Mouse (Mus musculus): ENCODE measurements around the gene Tdrd1. TPM values are rescaled to one million over a fixed set of nuclear protein-coding genes. Genes with fewer than 3 reads are reported as not detected.

Tdrd1 gene
- polyA plus RNA-seq, 1 experiment from 2014 or later = 0.88 TPM

GRCm38 (mm10) chr19:56808771-56809170 lies 17.2 kb upstream of the Tdrd1 start:
- no peaks in the 10 kb centered on the region for H3K27me3 ChIP-seq (replicated peaks)
- H3K4me3 ChIP-seq = no peak overlapping the region
- H3K4me2 ChIP-seq = no peak overlapping the region
- H3K4me1 ChIP-seq = peaks cover 4% of the 10 kb centered on the region; the same call in 1 of the 2 replicates
- H3K9ac ChIP-seq = no peak overlapping the region
- no peak for ATAC-seq (replicated peaks)
- peaks cover 23% of the 10 kb centered on the region; the same call in 1 of the 2 replicates for H3K36me3 ChIP-seq (replicated peaks)
- no peaks in the 10 kb centered on the region for H3K9me3 ChIP-seq
- WGBS = 59% methylated on average over 5 of the region's 5 CpGs
- H3K27ac ChIP-seq = no peak overlapping the region

- Histone ChIP-seq H3K27me3 (replicated peaks) (no peaks in the 10 kb centered on the region), H3K9ac (no peak overlapping the region), H3K4me1 (peaks cover 4% of the 10 kb centered on the region; the same call in 1 of the 2 replicates), H3K27ac (no peak overlapping the region), H3K4me3 (no peak overlapping the region), H3K9me3 (no peaks in the 10 kb centered on the region), H3K36me3 (replicated peaks) (peaks cover 20% of the 10 kb centered on the region; the same call in 1 of the 2 replicates), H3K4me2 (no peak overlapping the region)
- no peak for ATAC-seq (replicated peaks)
Measured at GRCm38 (mm10) chr19:56810641-56811146, 15.3 kb upstream of the Tdrd1 start.

GRCm38 (mm10) chr19:56811590-56811989 lies 14.4 kb upstream of the Tdrd1 start:
- Histone ChIP-seq H3K36me3 (replicated peaks) (peaks cover 17% of the 10 kb centered on the region; the same call in 1 of the 2 replicates), H3K27me3 (replicated peaks) (no peaks in the 10 kb centered on the region), H3K4me3 (no peak overlapping the region), H3K27ac (no peak overlapping the region), H3K9me3 (no peaks in the 10 kb centered on the region), H3K9ac (no peak overlapping the region), H3K4me2 (no peak overlapping the region), H3K4me1 (peaks cover 11% of the 10 kb centered on the region)
- no peak for ATAC-seq (replicated peaks)
- 43% methylated on average over 9 of the region's 9 CpGs for WGBS

GRCm38 (mm10) chr19:56813360-56813759 lies 12.6 kb upstream of the Tdrd1 start:
- Histone ChIP-seq H3K4me1 (peaks cover 25% of the 10 kb centered on the region), H3K27me3 (replicated peaks) (no peaks in the 10 kb centered on the region), H3K27ac (no peak overlapping the region), H3K36me3 (replicated peaks) (peaks cover 3% of the 10 kb centered on the region; the same call in 1 of the 2 replicates), H3K4me2 (no peak overlapping the region), H3K4me3 (no peak overlapping the region), H3K9me3 (no peaks in the 10 kb centered on the region), H3K9ac (no peak overlapping the region)
- ATAC-seq (replicated peaks) = no peak
- WGBS = 92% methylated on average over 4 of the region's 4 CpGs

GRCm38 (mm10) chr19:56817851-56818526 lies 8.0 kb upstream of the Tdrd1 start:
- H3K9ac ChIP-seq = no peak overlapping the region
- no peaks in the 10 kb centered on the region for H3K27me3 ChIP-seq (replicated peaks)
- WGBS = 56% methylated on average over 14 of the region's 14 CpGs
- ATAC-seq (replicated peaks) = no peak
- H3K4me3 ChIP-seq = no peak overlapping the region
- no peak overlapping the region for H3K27ac ChIP-seq
- H3K4me1 ChIP-seq = peaks cover 49% of the 10 kb centered on the region
- no peaks in the 10 kb centered on the region; the same call in 1 of the 2 replicates for H3K36me3 ChIP-seq (replicated peaks)
- no peaks in the 10 kb centered on the region for H3K9me3 ChIP-seq
- no peak overlapping the region; the same call in 1 of the 2 replicates for H3K4me2 ChIP-seq

GRCm38 (mm10) chr19:56821040-56821797 lies 4.8 kb upstream of the Tdrd1 start:
- Histone ChIP-seq H3K9me3 (no peaks in the 10 kb centered on the region), H3K9ac (peak overlapping the region; percentile 80), H3K27ac (peak overlapping the region; percentile 90), H3K4me3 (peak overlapping the region; percentile 95), H3K4me1 (peaks cover 45% of the 10 kb centered on the region), H3K27me3 (replicated peaks) (no peaks in the 10 kb centered on the region), H3K4me2 (peak overlapping the region; percentile 59), H3K36me3 (replicated peaks) (no peaks in the 10 kb centered on the region)
- 4% methylated on average over 22 of the region's 22 CpGs for WGBS
- ATAC-seq (replicated peaks) = no peak; the same call in 1 of the 2 replicates

- no peaks in the 10 kb centered on the region for H3K27me3 ChIP-seq (replicated peaks)
- H3K4me1 ChIP-seq = peaks cover 39% of the 10 kb centered on the region
- under 1% methylated on average over 79 of the region's 79 CpGs for WGBS
- ATAC-seq (replicated peaks) = peak; percentile 97
- H3K4me2 ChIP-seq = peak within 1 kb of the TSS; percentile 59
- peak within 1 kb of the TSS; percentile 95 for H3K4me3 ChIP-seq
- no peaks in the 10 kb centered on the region for H3K36me3 ChIP-seq (replicated peaks)
- peak within 1 kb of the TSS; percentile 80 for H3K9ac ChIP-seq
- peak within 1 kb of the TSS; percentile 90 for H3K27ac ChIP-seq
- no peaks in the 10 kb centered on the region for H3K9me3 ChIP-seq
Measured at GRCm38 (mm10) chr19:56821798-56822447, 4.1 kb upstream of the Tdrd1 start, which contains the start of gene Ccdc186. Ccdc186 (minus strand) TSS chr19:56822190.

GRCm38 (mm10) chr19:56822448-56822836 lies 3.6 kb upstream of the Tdrd1 start:
- peak; percentile 72 for ATAC-seq (replicated peaks)
- Histone ChIP-seq H3K4me3 (peak overlapping the region; percentile 95), H3K36me3 (replicated peaks) (no peaks in the 10 kb centered on the region), H3K4me1 (peaks cover 36% of the 10 kb centered on the region), H3K4me2 (peak overlapping the region; percentile 59), H3K9me3 (no peaks in the 10 kb centered on the region), H3K9ac (peak overlapping the region; percentile 80), H3K27ac (peak overlapping the region; percentile 90), H3K27me3 (replicated peaks) (no peaks in the 10 kb centered on the region)
- WGBS = 16% methylated on average over 10 of the region's 10 CpGs

GRCm38 (mm10) chr19:56828305-56828704 lies 2.3 kb downstream of the Tdrd1 start:
- no peaks in the 10 kb centered on the region; the same call in 1 of the 2 replicates for H3K27me3 ChIP-seq (replicated peaks)

GRCm38 (mm10) chr19:56829267-56829666 lies 3.3 kb downstream of the Tdrd1 start:
- Histone ChIP-seq H3K9me3 (no peaks in the 10 kb centered on the region), H3K4me1 (no peaks in the 10 kb centered on the region), H3K36me3 (replicated peaks) (no peaks in the 10 kb centered on the region), H3K27ac (no peak overlapping the region), H3K4me2 (no peak overlapping the region), H3K4me3 (no peak overlapping the region), H3K27me3 (replicated peaks) (no peaks in the 10 kb centered on the region; the same call in 1 of the 2 replicates), H3K9ac (no peak overlapping the region)
- ATAC-seq (replicated peaks) = no peak
- 90% methylated on average over 9 of the region's 9 CpGs for WGBS

More at GRCm38 (mm10) chr19:56828305-56828704, 2.3 kb downstream of the Tdrd1 start:
- Histone ChIP-seq H3K9ac (no peak overlapping the region), H3K9me3 (no peaks in the 10 kb centered on the region), H3K4me1 (no peaks in the 10 kb centered on the region), H3K36me3 (replicated peaks) (no peaks in the 10 kb centered on the region), H3K4me2 (no peak overlapping the region), H3K4me3 (no peak overlapping the region), H3K27ac (no peak overlapping the region)
- ATAC-seq (replicated peaks) = no peak
- WGBS = 84% methylated on average over 11 of the region's 11 CpGs

GRCm38 (mm10) chr19:56830163-56830562 lies 4.2 kb downstream of the Tdrd1 start:
- no peak for ATAC-seq (replicated peaks)
- WGBS = 78% methylated on average over 4 of the region's 4 CpGs
- Histone ChIP-seq H3K9ac (no peak overlapping the region), H3K4me2 (no peak overlapping the region), H3K36me3 (replicated peaks) (no peaks in the 10 kb centered on the region), H3K27ac (no peak overlapping the region), H3K27me3 (replicated peaks) (no peaks in the 10 kb centered on the region; the same call in 1 of the 2 replicates), H3K4me1 (no peaks in the 10 kb centered on the region), H3K4me3 (no peak overlapping the region), H3K9me3 (no peaks in the 10 kb centered on the region)

GRCm38 (mm10) chr19:56835340-56835739 lies 9.3 kb downstream of the Tdrd1 start:
- H3K36me3 ChIP-seq (replicated peaks) = no peaks in the 10 kb centered on the region
- no peak overlapping the region for H3K4me3 ChIP-seq
- H3K4me2 ChIP-seq = no peak overlapping the region
- no peak for ATAC-seq (replicated peaks)
- WGBS = 34% methylated on average over 9 of the region's 9 CpGs
- no peak overlapping the region for H3K9ac ChIP-seq
- H3K27me3 ChIP-seq (replicated peaks) = no peaks in the 10 kb centered on the region; the same call in 1 of the 2 replicates
- no peak overlapping the region for H3K27ac ChIP-seq
- no peaks in the 10 kb centered on the region for H3K9me3 ChIP-seq
- no peaks in the 10 kb centered on the region for H3K4me1 ChIP-seq
